Mouse (Mus musculus): ENCODE measurements at regions not wholly inside any gene's neighbourhood (a gene's known extent, or its start where the extent isn't known, plus 50 kb on each side); places are given as distances from the start of the nearest gene placed in this dataset.
"Not testable (repeated sequence)": the region's sequence is repeated elsewhere in the genome, so short reads cannot be mapped to it uniquely, and the experiment has no call there.

- DNase-seq (ENCODE audit: low spot score in 2 of 2), result no peak
Observed at GRCm38 (mm10) chr15:42073486-42073885, 1939.3 kb downstream of the 9330182O14Rik start.

GRCm38 (mm10) chr15:42082436-42082835, 1948.3 kb downstream of the 9330182O14Rik start:
- no peak for DNase-seq (ENCODE audit: low spot score in 2 of 2)

DNA sequence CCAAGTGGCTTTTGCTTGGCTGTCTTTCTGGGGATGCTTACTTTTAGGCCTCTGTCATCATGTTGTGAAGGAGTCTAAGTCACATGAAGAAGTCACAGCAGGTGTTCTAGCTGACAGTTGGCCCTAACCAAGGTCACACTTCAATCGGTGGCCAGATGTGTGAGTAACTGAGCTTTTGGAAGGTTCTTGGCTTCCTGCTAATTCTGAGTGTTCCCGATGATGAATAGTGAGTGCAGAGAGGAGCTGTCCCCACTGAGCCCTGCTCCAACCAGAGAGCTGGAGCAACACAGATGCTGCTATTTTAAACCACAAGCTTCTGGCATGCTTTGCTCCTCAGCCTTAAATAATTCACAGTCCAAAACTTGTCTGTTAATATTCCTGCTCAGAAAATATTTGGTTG, 1966.6 kb downstream of the 9330182O14Rik start:
- DNase-seq (ENCODE audit: low spot score in 2 of 2), result no peak

DNA sequence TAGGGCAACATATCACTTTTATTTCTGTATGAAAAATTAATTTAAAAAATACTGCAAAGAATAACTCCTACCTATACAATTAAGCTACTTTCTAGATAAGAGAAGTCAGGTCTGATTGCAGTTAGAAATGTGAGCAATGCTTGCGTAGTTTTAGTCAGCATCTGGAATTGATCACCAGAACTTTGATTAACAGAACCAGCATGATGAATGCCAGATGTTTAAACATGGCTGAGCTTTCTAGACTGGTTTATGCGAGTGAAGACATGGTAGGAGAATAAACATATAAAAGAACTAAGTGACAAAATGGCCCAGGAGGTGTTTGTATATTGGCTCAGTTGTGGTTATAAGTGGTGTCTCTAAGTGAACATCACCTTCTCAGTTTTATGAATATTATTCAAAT, 1970.7 kb downstream of the 9330182O14Rik start:
- DNase-seq (ENCODE audit: low spot score in 2 of 2), result no peak

GRCm38 (mm10) chr15:42107106-42107505, 1972.9 kb downstream of the 9330182O14Rik start:
- DNase-seq (ENCODE audit: low spot score in 2 of 2), result no peak

GRCm38 (mm10) chr15:42111811-42112210, 1977.6 kb downstream of the 9330182O14Rik start:
- no peak for DNase-seq (ENCODE audit: low spot score in 2 of 2)

DNA sequence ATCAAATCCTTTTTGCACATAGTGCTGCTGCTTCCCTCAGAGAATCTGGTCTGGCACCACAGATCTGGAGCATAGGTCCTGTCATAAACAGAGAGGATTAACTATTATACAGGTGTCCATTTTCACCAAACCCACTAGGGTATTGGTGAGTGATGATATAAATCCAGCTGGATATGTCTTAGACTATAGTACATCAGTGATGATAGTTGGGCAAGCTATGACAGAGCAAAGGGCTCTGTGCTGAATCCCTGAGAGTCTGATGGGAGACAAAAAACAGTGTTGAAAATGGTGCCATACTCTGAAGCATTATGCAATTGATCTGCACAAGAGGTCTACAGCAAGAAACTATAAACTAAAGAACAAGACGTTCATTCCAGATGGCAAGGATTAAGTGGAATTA, 1993.3 kb downstream of the 9330182O14Rik start:
- DNase-seq (ENCODE audit: low spot score in 2 of 2), result no peak

- DNase-seq (ENCODE audit: low spot score in 2 of 2), result no peak
Observed at GRCm38 (mm10) chr15:42128976-42129375, 1994.8 kb downstream of the 9330182O14Rik start.

GRCm38 (mm10) chr15:42166546-42166945, 2032.4 kb downstream of the 9330182O14Rik start:
- DNase-seq (ENCODE audit: low spot score in 2 of 2), result no peak

GRCm38 (mm10) chr15:42177766-42178165, 2043.6 kb downstream of the 9330182O14Rik start:
- DNase-seq (ENCODE audit: low spot score in 2 of 2), result not testable (repeated sequence)

DNA sequence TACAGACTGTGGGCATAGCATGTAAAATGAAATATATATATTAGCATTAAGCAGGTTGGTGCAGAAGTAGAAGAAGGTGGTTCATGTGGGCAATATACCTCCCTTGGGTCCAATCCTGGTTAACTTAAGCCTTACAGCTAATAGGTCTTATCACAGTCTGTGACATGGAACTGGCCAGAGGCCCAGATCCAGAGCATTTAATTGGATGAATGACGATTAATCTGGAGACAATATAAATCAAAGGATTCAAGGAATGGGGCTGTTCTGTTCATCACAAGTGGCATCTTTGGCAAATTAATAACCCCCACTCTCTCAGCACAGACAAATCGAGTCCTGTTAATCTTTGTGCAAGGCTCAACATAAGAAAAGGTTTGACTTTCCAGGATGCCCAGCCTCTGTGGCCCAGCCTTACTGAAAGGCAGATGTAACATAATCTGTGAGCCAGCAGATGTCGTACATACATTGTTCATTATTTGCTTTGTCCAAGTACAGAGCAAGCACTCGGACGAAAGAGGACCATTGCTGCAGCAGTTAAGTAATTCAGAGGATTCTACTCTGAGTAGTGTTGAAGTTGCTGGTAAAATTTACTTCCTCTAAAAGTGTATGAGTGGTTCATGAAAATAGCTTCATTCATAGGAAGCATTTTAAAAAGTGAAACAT, 2073.2 kb downstream of the 9330182O14Rik start:
- DNase-seq (ENCODE audit: low spot score in 2 of 2), result no peak

GRCm38 (mm10) chr15:42219496-42219895, 2085.3 kb downstream of the 9330182O14Rik start:
- DNase-seq (ENCODE audit: low spot score in 2 of 2), result no peak

GRCm38 (mm10) chr15:42220005-42220404, 2085.8 kb downstream of the 9330182O14Rik start:
- DNase-seq (ENCODE audit: low spot score in 2 of 2), result no peak

DNA sequence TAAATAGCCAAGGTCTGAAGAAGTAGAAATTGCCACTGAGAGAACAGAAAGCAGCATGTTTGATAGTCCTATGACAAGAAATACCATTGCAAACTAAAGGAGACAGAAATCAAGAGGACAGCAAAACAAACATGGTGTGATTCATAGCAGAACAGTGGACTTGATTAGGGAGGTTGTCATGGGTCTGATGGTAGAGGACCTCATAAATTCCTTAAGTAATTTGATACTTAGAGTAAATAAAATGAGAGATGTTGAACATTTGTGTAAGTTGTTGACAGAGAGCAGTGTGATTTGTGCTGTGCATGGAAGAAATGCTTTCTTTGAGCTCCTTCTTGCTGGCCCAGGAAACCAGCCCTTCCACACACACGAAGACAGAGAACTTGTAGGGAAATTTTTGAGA, 2090.8 kb downstream of the 9330182O14Rik start:
- DNase-seq (ENCODE audit: low spot score in 2 of 2), result no peak

DNA sequence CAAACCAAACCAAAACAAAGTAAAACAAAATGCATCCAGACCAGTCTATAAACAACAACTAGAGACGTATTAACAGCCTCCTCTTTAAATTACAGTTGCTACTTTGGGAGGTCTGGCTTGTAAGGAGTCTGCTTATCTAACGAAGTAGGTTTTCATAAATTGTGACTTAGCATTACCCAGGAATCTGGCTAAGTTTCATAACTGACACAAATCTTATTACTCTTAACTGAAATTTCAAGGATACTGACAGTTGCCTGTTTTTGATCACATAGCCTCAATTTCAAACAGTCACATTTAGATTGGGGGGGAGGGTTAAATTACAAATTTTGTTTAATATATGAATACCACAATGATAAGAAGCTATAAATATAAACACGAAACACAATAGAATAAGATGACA, 2097.5 kb downstream of the 9330182O14Rik start:
- no peak for DNase-seq (ENCODE audit: low spot score in 2 of 2)

GRCm38 (mm10) chr15:42246812-42247211, 2112.6 kb downstream of the 9330182O14Rik start:
- DNase-seq (ENCODE audit: low spot score in 2 of 2), result no peak

GRCm38 (mm10) chr15:42252730-42253330, 2118.7 kb downstream of the 9330182O14Rik start:
- DNase-seq (ENCODE audit: low spot score in 2 of 2), result no peak

DNA sequence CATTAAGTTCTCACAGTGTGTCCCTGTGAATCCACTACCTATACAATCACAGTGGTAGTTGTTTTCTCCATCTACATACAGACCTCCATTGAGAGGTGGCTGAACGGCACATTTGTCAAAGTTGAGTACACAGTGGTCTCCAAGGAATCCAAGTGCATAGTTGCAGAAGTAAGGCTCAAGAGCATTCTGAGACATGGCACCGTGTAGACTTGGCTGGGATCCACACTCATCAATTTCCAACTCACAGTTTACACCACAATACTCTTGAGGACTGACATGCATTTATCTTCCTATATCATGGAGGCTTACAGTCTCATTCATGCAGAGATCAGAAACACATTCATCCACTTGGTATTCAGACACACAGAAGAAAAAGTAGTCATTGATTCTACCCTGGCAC, 2122.2 kb downstream of the 9330182O14Rik start:
- no peak for DNase-seq (ENCODE audit: low spot score in 2 of 2)

DNA sequence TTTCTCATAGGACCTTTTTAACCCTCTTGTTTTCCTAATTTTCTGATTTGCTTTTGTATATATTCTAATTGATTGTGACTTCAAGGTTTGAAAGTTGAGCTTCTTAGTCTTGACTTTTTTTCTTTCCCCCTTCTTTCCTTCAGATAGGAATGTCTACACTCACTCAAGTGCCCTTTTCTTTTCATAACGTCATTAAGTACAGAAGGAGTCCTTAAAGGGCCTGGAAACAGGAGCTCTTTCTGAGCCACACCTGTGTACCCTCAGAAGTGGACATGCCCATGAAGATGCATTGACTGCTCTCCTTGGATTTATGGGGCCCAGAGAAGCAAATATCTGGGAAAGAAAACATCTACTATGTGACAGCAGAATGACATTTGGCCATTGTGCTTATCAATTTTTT, 2141.0 kb downstream of the 9330182O14Rik start:
- DNase-seq (ENCODE audit: low spot score in 2 of 2), result no peak

DNA sequence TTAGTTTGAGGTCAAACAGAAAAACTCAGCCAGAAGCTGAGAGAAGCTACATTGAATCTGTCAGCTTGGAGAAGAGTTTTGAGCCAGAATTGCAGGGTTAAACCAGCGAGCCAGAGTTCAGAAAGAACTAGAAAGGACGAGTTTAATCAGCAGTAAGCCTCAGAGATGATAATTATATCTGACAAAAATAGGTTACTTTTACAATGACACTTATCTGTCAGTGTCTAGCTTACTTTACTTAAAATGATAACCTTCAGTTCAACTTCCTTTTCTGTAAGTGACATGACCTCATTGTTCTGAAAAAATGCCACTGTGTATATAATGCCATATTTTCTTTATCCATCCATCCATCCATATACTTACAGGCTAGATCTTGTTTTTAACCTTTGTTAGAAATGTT, 2143.1 kb downstream of the 9330182O14Rik start:
- DNase-seq (ENCODE audit: low spot score in 2 of 2), result no peak

GRCm38 (mm10) chr15:42280810-42281209, 2146.6 kb downstream of the 9330182O14Rik start:
- no peak for DNase-seq (ENCODE audit: low spot score in 2 of 2)

- DNase-seq (ENCODE audit: low spot score in 2 of 2), result no peak
Observed at GRCm38 (mm10) chr15:42296406-42296805, 2162.2 kb downstream of the 9330182O14Rik start.

DNA sequence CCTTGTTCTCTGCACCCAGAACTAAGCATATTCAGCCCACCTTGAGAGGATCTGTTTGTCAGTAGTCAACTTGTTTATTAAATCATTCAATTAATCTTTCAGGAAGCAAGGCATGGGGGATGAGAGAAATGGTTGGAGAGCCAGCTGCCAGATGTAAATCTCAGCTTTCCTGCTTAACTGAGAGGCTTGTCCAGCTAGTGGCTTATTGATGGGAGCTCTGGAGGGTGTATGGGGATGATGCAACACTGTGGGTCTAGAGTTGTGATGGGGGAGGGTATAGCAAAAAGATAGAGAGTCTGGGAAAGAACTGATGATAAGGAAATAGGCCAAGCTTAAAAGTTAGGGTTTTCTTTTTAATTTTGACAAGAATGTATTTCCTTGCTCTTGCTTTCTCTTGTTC, 2163.3 kb downstream of the 9330182O14Rik start:
- no peak for DNase-seq (ENCODE audit: low spot score in 2 of 2)

DNA sequence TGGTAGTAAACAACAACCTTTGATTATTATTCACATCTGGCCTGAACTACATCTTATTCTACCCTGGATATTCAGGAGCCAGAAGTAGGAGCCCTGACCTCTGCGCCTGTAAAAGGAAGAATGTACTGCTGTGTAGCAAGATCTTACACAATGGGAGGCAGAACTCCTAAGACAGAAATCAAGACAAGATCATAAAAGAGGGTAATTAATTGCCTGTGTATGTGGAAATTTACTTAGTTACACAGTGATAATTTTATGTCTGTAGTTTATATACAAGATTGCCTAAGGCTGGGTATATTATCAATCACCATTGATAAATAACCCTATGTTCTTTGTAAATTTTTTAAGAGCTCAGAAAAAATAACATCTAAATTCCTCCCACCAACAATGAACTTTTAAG, 2167.8 kb downstream of the 9330182O14Rik start:
- DNase-seq (ENCODE audit: low spot score in 2 of 2), result no peak

All from urinary bladder, postnatal 36 days (tissue).